ENCODE assay signal across 24 mouse cellular contexts in the genomic region with DNA sequence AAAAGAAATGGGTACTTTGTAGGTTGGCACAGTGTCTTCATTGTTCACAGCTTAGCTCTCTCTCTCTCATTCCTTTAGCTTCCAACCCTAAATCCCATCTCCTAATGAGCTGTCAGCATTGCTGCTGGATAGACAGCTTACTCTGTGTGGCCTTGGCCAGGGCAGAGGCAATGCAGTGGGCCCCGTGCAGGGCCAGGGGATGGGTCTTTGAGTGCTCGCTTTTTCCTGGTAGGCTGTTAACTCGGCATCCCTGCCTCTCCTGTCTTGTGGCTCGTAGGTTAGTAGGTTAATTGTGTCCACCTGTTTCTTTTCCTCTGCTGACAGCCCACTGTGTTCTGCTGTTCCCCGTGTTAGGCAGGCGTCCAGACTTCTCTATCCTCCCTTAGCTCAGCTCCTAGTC. TPM values are rescaled to one million over a fixed set of nuclear protein-coding genes. Genes with fewer than 3 reads are reported as not detected.
DNase-seq lines count a peak whose midpoint lies in the region; ATAC-seq and TF ChIP-seq lines count a peak whose summit lies in the region.
"Had no signal": no experiment of that assay in that cellular context is flagged by ENCODE, and none has a peak within 500 bp of the region (broad histone marks: within the 10 kb centered on the region; RNA-seq: fewer than 3 reads in every experiment).

No protein-coding gene starts in this region.

- DNase-seq in embryo, embryonic 10 days (ENCODE audit: low spot score), result peak; percentile 37
- no peak for DNase-seq in embryo, embryonic 9.5 days (ENCODE audit: extremely low spot score)
- DNase-seq in stomach, postnatal 0 days (ENCODE audit: low spot score), result no peak
- peak; percentile 17 for DNase-seq in embryonic facial prominence, embryonic 14.5 days (ENCODE audit: low spot score)
- no peak for DNase-seq in adrenal gland, adult 2 months
- DNase-seq in left cerebral cortex, postnatal 4 days, result no peak
- DNase-seq: adrenal gland, adult 8-10 months; cerebellum, adult 9-10 months; gastrocnemius, postnatal 14 days; heart, adult 2 months; heart, postnatal 14 days; kidney, adult 11 months; layer of hippocampus, adult 9-11 months; liver; lung, postnatal 4 days had no signal

- intact Hi-C loops in left cerebral cortex, postnatal 4 days (cut with DNase I), result no loop called here

- 19% methylated on average over 6 of the region's 6 CpGs for WGBS in stomach, embryonic 14.5 days
- 39% methylated on average over 6 of the region's 6 CpGs for WGBS in stomach, postnatal 0 days
- 29% methylated on average over 6 of the region's 6 CpGs for WGBS in embryonic facial prominence, embryonic 14.5 days

- H3K9ac ChIP-seq in stomach, embryonic 14.5 days (replicated peaks; ENCODE audit: low read depth, low read length), result no peak overlapping the region
- no peak overlapping the region for H3K9ac ChIP-seq in stomach, postnatal 0 days (ENCODE audit: low read length)
- no peak overlapping the region for H3K9ac ChIP-seq in embryonic facial prominence, embryonic 14.5 days (ENCODE audit: low read depth, low read length)
- H3K9ac ChIP-seq: forebrain, embryonic 12.5 days; heart, embryonic 13.5 days; hindbrain, embryonic 12.5 days; liver, embryonic 15.5 days; lung, embryonic 15.5 days had no signal

- H3K36me3 ChIP-seq in stomach, embryonic 14.5 days (ENCODE audit: control insufficient read depth, insufficient read depth, low read length), result no peaks in the 10 kb centered on the region
- H3K36me3 ChIP-seq in stomach, postnatal 0 days (ENCODE audit: control insufficient read depth, insufficient read depth, low read length), result no peaks in the 10 kb centered on the region
- no peaks in the 10 kb centered on the region for H3K36me3 ChIP-seq in embryonic facial prominence, embryonic 14.5 days (ENCODE audit: control insufficient read depth, insufficient read depth, low read length)
- H3K36me3 ChIP-seq: forebrain, embryonic 12.5 days; heart, embryonic 13.5 days; hindbrain, embryonic 12.5 days; liver, embryonic 15.5 days; lung, embryonic 15.5 days had no signal

- TF ChIP-seq EP300 in stomach, postnatal 0 days (optimal IDR thresholded peaks at IDR 0.05), result no peak

- no peak overlapping the region for H3K27ac ChIP-seq in stomach, embryonic 14.5 days (ENCODE audit: low read length)
- no peak overlapping the region for H3K27ac ChIP-seq in stomach, postnatal 0 days (replicated peaks)
- no peak overlapping the region for H3K27ac ChIP-seq in embryonic facial prominence, embryonic 14.5 days (replicated peaks; ENCODE audit: low read depth, low read length)
- H3K27ac ChIP-seq: forebrain, embryonic 12.5 days; heart, adult 2 months; heart, embryonic 13.5 days; hindbrain, embryonic 12.5 days; kidney, postnatal 0 days; liver, embryonic 15.5 days; lung, embryonic 15.5 days had no signal

- H3K4me1 ChIP-seq in stomach, embryonic 14.5 days (ENCODE audit: control insufficient read depth, insufficient read depth, low read length), result 0 out of 2 replicates have a peak, but pooled peaks cover 4% of the 10 kb centered on the region
- no peaks in the 10 kb centered on the region for H3K4me1 ChIP-seq in stomach, postnatal 0 days (replicated peaks; ENCODE audit: control insufficient read depth, insufficient read depth)
- H3K4me1 ChIP-seq in embryonic facial prominence, embryonic 14.5 days (ENCODE audit: control insufficient read depth, insufficient read depth, low read length), result peaks cover 12% of the 10 kb centered on the region; the same call in 1 of the 2 replicates
- H3K4me1 ChIP-seq: hindbrain, embryonic 12.5 days; liver, embryonic 15.5 days; lung, embryonic 15.5 days had no signal

- H3K4me2 ChIP-seq in stomach, embryonic 14.5 days (replicated peaks; ENCODE audit: low read depth, low read length), result no peak overlapping the region
- no peak overlapping the region for H3K4me2 ChIP-seq in stomach, postnatal 0 days (replicated peaks; ENCODE audit: low read depth)
- H3K4me2 ChIP-seq in embryonic facial prominence, embryonic 14.5 days (ENCODE audit: low read depth, low read length), result no peak overlapping the region
- H3K4me2 ChIP-seq: forebrain, embryonic 12.5 days; heart, embryonic 13.5 days; hindbrain, embryonic 12.5 days; liver, embryonic 15.5 days; lung, embryonic 15.5 days had no signal

- no peaks in the 10 kb centered on the region for H3K27me3 ChIP-seq in stomach, embryonic 14.5 days (ENCODE audit: control insufficient read depth, insufficient read depth, low read length)
- H3K27me3 ChIP-seq in stomach, postnatal 0 days (ENCODE audit: control insufficient read depth, insufficient read depth, low read length), result no peaks in the 10 kb centered on the region
- no peaks in the 10 kb centered on the region for H3K27me3 ChIP-seq in embryonic facial prominence, embryonic 14.5 days (replicated peaks; ENCODE audit: control insufficient read depth, insufficient read depth, low read length)
- H3K27me3 ChIP-seq: forebrain, embryonic 12.5 days; heart, embryonic 13.5 days; hindbrain, embryonic 12.5 days; liver, embryonic 15.5 days; lung, embryonic 15.5 days had no signal

- no peaks in the 10 kb centered on the region for H3K9me3 ChIP-seq in stomach, embryonic 14.5 days (ENCODE audit: control insufficient read depth, low read depth, low read length)
- no peaks in the 10 kb centered on the region for H3K9me3 ChIP-seq in stomach, postnatal 0 days (ENCODE audit: control insufficient read depth, low read length)
- H3K9me3 ChIP-seq in embryonic facial prominence, embryonic 14.5 days (ENCODE audit: control insufficient read depth, low read length), result no peaks in the 10 kb centered on the region
- H3K9me3 ChIP-seq: forebrain, embryonic 12.5 days; liver, embryonic 15.5 days; lung, embryonic 15.5 days had no signal

- TF ChIP-seq CTCF in stomach, postnatal 0 days (IDR thresholded peaks at IDR 0.05; ENCODE audit: low read depth), result no peak

- H3K4me3 ChIP-seq in stomach, embryonic 14.5 days (ENCODE audit: low read depth, low read length), result no peak overlapping the region
- no peak overlapping the region for H3K4me3 ChIP-seq in stomach, postnatal 0 days (ENCODE audit: low read depth, low read length)
- H3K4me3 ChIP-seq in embryonic facial prominence, embryonic 14.5 days (ENCODE audit: low read depth, low read length), result no peak overlapping the region
- H3K4me3 ChIP-seq: forebrain, embryonic 12.5 days; heart, adult 2 months; heart, embryonic 13.5 days; hindbrain, embryonic 12.5 days; liver, embryonic 15.5 days; lung, embryonic 15.5 days had no signal

- 0 out of 2 replicates have a peak, but pooled peaks have one; percentile 33 for ATAC-seq in stomach, embryonic 14.5 days (ENCODE audit: insufficient number of reproducible peaks, insufficient read depth, low FRiP score, low read depth)
- ATAC-seq in stomach, postnatal 0 days (ENCODE audit: low FRiP score, low TSS enrichment), result no peak
- no peak for ATAC-seq in embryonic facial prominence, embryonic 14.5 days (ENCODE audit: low read depth)

RNA-seq across cellular contexts. Expression of gene Sgcg, which starts 35.8 kb away (rescaled TPM):
- 0.38 and 1.2 TPM in 2 replicates for polyA plus RNA-seq in stomach, embryonic 14.5 days (2014; fragmentation: Nextera tagmentation; extraction: Ambion mirVana)
- polyA plus RNA-seq in stomach, postnatal 0 days (2015; fragmentation: Nextera tagmentation; extraction: Ambion mirVana), result 2.4 and 2.9 TPM in 2 replicates
- polyA plus RNA-seq in embryonic facial prominence, embryonic 14.5 days (2014; fragmentation: Nextera tagmentation; extraction: Ambion mirVana), result 22.1 and 33.9 TPM in 2 replicates
- 1 to 10 TPM in 1 of 2 experiments, under 1 TPM in 1; 0.89 to 3.0 TPM for total RNA-seq in adrenal gland, adult 2 months (2021)
- polyA plus RNA-seq in adrenal gland, adult 2 months (2012; rRNA removed), result not detected in 2 replicates
- not detected for total RNA-seq in left cerebral cortex, postnatal 4 days (2021)
- total RNA-seq: left cerebral cortex, postnatal 25 days; megakaryocyte-erythroid progenitor cell, adult 5-6 weeks had no signal

Comparison
In these comparisons a context has a peak if more than half of its experiments do, and no peak if none do; other contexts are left out.
1. DNase-seq: peak in embryo, embryonic 10 days (single experiment) and embryonic facial prominence, embryonic 14.5 days (single experiment); none in embryo, embryonic 9.5 days (single experiment), stomach, postnatal 0 days (single experiment), adrenal gland, adult 2 months (single experiment) and left cerebral cortex, postnatal 4 days (single experiment).